Mouse (Mus musculus) spleen, adult 18-20 months (tissue): ENCODE data around the gene Tmem176b.
"Not testable (repeated sequence)": the region's sequence is repeated elsewhere in the genome, so short reads cannot be mapped to it uniquely, and the experiment has no call there.

ENCODE experiments used
- DNase-seq, 2 experiments: peaks; one replicate each; pipeline ENCODE4 v3.0.0; 2022; ENCODE audit warnings: mixed read lengths in 2 of 2

The Tmem176b gene

GRCm38 (mm10) chr6:48840371-48840969 is 826 bp downstream of the Tmem176b start, which contains the start of gene Tmem176a:
TSS of gene Tmem176a (plus strand) at chr6:48840919.
- DNase-seq: no peak

- DNase-seq: no peak
Measured at GRCm38 (mm10) chr6:48838321-48839080, 2.8 kb downstream of the Tmem176b start.

GRCm38 (mm10) chr6:48837516-48837915 is 3.8 kb downstream of the Tmem176b start:
- DNase-seq: no peak

- no peak for DNase-seq
Measured at GRCm38 (mm10) chr6:48836146-48836545, 5.2 kb downstream of the Tmem176b start.

DNA sequence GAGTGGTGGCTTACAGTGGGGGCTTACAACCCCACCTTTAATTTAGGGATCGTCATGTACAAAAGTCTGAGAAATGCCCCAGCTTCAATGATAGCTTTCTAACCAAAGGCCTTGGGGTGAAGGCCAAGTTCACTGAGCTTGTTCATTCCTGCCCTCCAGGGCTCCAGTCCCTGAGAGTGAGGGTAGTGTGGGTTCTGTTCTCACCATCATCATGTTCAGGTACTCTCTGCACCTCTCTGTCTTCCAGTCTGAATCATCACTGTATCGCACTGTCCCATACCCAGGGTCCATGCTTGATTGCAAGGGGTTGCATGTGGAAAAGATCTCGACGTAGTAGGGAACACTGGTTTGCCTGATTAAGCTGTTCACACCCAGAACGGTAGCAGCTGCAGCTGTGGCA is 6.1 kb downstream of the Tmem176b start:
- DNase-seq: no peak

- DNase-seq: no peak
Measured at GRCm38 (mm10) chr6:48833515-48833914, 7.8 kb downstream of the Tmem176b start.

- no peak for DNase-seq
Measured at GRCm38 (mm10) chr6:48832426-48832825, 8.9 kb downstream of the Tmem176b start.

DNA sequence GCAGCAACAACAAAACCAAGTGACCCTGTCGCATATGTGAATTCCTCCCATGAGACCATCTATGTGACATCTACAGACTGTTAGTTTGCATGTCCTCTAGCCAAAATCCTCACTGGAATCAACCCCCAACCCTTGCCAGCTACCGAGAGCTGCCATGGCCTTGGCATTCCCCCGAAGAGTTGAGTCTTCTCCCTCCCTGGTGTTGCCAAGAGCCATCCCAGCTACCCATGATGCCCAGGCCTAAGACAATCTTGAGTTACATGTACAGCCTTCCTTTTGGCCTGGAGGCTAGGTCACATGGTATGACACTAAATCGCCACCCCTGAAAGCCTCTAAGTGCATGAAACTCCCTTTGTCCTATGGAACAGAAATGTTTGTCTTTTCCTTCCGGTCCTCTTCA is 10.2 kb downstream of the Tmem176b start:
- no peak for DNase-seq

DNA sequence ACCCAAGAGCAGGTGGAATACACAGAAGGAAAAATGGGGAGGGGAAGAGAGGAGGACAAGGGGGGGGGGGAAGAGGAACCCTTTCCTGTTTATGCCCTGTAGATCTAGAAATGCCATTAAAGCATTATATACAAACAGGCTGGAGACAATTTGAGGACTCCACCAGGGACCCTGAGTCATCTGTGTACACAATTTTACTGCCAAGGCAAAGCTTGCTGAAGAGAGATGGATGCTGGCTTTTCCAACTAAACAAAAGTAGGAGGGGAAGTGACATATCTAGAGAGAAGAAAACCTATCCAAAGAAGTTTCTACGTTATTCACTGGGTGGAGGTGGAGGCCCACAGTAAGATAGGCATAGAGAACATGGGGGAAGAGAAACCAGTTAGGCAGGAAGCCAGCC is 11.1 kb downstream of the Tmem176b start:
- DNase-seq: no peak

- no peak for DNase-seq
Measured at GRCm38 (mm10) chr6:48829651-48830050, 11.6 kb downstream of the Tmem176b start.

DNA sequence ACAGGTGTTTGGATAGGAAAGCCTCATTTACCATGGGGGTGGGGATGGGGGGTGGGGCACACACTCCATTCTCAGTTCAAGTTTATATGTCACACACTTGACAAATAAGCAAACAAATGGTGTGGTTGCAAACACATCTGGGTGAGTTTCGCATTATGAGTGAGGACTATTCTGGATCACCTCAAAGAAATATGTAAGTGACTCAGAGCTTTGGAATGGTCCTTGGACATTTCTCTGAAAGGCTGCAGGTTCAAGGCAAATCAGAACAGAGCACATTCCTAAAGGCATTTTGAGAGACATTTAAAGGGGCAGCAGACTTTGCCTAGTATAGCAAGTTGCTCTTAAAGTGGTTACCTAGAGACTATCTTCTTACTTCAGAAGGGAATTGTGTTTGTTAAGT is 12.3 kb downstream of the Tmem176b start:
- DNase-seq: no peak

GRCm38 (mm10) chr6:48825016-48825415 is 16.3 kb downstream of the Tmem176b start:
- DNase-seq: no peak

GRCm38 (mm10) chr6:48821991-48822785 is 19.1 kb downstream of the Tmem176b start:
- not testable (repeated sequence) for DNase-seq

GRCm38 (mm10) chr6:48817815-48818214 is 23.5 kb downstream of the Tmem176b start:
- DNase-seq: peak; percentile 45 to 65

GRCm38 (mm10) chr6:48815013-48815412 is 26.3 kb downstream of the Tmem176b start:
- DNase-seq: no peak

DNA sequence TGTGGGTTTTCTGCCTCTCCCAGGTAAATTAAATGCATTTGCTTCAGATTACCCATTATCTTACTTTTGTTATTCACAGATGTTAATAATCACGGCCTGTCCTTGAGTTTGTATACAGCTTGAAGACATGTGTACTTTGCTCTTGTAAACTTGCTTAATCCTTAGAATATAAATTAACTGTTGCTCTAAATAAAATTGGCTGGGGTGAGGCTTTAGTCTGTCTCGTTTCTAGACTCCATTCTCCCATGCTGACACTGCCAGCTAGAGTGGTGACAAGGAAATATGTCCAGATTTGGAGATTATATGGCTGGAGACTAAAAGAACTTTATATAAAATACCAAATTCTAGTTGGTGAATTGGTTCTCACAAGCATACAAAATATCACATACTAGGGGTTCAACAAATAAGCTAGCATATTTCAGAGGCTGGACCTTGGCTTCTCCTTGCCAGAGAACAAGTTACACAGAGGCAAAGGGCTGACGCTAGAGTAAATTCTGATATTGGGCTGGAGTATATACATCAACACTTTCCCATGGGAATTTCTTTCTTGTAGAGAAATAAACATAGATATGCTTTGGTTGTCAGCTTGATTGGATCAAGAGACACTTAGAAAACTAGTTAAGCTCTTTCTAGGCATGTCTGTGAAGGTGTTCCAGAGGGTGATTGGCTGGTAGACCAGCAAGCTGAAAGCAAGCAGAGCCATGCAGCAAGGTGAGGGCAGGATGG is 31.6 kb downstream of the Tmem176b start:
- DNase-seq: no peak

- no peak for DNase-seq
Measured at GRCm38 (mm10) chr6:48806746-48807145, 34.5 kb downstream of the Tmem176b start.

GRCm38 (mm10) chr6:48804346-48804745 is 37.0 kb downstream of the Tmem176b start:
- DNase-seq: no peak

GRCm38 (mm10) chr6:48803406-48804051 is 37.8 kb downstream of the Tmem176b start:
- no peak for DNase-seq

GRCm38 (mm10) chr6:48801897-48802296 is 39.4 kb downstream of the Tmem176b start:
- DNase-seq: no peak

DNA sequence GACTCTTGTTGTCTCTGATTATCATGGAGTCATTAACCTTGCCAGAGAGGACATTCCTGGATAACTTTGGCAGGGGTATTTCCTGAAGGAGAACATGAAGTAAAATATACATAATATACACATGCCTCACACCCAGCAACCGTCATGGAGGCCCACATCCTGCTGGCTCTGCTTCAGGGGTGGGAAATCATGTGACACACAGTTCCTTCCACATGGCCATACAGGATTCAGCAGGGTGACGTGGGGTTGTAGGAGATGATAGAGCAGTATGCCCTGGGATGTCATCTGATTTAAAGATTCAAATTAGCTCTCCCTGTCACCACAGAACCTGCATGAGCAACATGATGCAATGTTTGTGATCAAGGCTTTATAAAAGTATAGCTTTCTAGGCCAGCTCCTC is 53.4 kb downstream of the Tmem176b start:
- no peak for DNase-seq

GRCm38 (mm10) chr6:48785601-48786000 is 55.7 kb downstream of the Tmem176b start:
- no peak for DNase-seq
